Mouse (Mus musculus) olfactory bulb, adult 2 months (tissue): ENCODE results near the gene Ndufs2. TPM values are rescaled to one million over a fixed set of nuclear protein-coding genes. Genes with fewer than 3 reads are reported as not detected.

Experiments used
- H3K27ac ChIP-seq: fragments of 200-500 bp; 2 replicates; pipeline ENCODE4 v1.5.1; 2012; ENCODE audit warnings: low read depth, low read length; ENCODE audit not compliant: insufficient read depth
- H3K4me1 ChIP-seq: fragments of 200-500 bp; 2 replicates; pipeline ENCODE4 v1.6.1; 2012; ENCODE audit warnings: low read length; ENCODE audit not compliant: control insufficient read depth, insufficient read depth
- H3K4me3 ChIP-seq: fragments of 200-500 bp; 2 replicates; pipeline ENCODE4 v1.5.1; 2012; ENCODE audit warnings: mild to moderate bottlenecking, low read depth, low read length, moderate library complexity; ENCODE audit not compliant: insufficient read depth
- CTCF ChIP-seq: fragments of 200-500 bp; IDR thresholded peaks from 2 replicates; pipeline ENCODE4 v1.5.1; 2012; ENCODE audit warnings: low read depth, mild to moderate bottlenecking, low read length, moderate library complexity; ENCODE audit not compliant: insufficient read depth
- POLR2A ChIP-seq: fragments of 200-500 bp; IDR thresholded peaks from 2 replicates; pipeline ENCODE4 v1.6.1; 2012; ENCODE audit warnings: mild to moderate bottlenecking, low read depth, low read length, moderate library complexity; ENCODE audit not compliant: insufficient read depth
- WGBS: fragments of 180-500 bp; shearing (Covaris S2); methylation state at CpG from one replicate; pipeline ENCODE4 v1.1.7; 2018; 5-methylcytosine and 5-hydroxymethylcytosine counted together
- polyA plus RNA-seq: library from polyadenylated mRNA; stranded (reverse); fragments of >200 nt; gene quantifications from 2 replicates; pipeline ENCODE4 v1.2.4, GENCODE M21; 2012; ENCODE audit warnings: low replicate concordance; ENCODE audit not compliant: missing spikeins, insufficient read depth, insufficient read length

Ndufs2 gene
- polyA plus RNA-seq, 1 experiment = not detected

DNA sequence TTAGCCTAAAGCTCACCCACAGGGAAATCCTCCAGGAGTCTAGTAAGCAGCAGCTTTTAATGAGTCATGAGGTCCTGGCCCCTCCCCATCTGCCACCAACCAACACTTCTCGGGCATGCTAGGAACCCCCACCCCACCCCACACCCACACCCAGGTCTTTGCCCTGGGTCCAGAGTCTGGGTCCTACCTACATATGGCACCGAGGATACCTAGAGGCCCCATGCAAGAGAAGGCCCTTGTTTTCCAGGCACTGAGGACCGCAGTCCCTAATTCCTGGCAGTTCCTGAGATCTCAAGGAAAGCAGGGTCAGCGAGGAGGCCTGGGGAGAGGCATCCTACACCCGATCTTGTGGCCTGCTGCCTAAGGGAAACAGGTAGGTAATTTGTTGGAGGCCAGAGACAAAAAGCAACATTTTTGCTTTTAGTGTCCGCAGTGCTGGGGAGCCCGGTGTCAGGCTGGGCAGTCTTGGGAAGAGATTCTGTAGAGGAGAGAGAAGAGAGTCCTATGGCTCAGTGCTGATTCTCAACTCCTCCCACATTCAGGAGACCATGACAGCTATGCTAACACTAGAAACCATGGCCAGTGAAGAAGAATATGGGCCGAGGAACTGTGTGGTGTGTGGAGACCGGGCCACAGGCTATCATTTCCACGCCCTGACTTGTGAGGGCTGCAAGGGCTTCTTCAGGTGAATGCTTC, 37.2 kb downstream of the Ndufs2 start, which contains the start of gene Nr1i3:
Gene Nr1i3, plus strand, starts transcription at position 170 of the 696 bp plus-strand sequence.
- Histone ChIP-seq H3K4me3 (no peak within 1 kb of the TSS), H3K4me1 (peaks cover 8% of the 10 kb centered on the region), H3K27ac (no peak within 1 kb of the TSS)
- TF ChIP-seq CTCF (no peak), POLR2A (no peak)
- 71% methylated on average over 10 of the region's 10 CpGs for WGBS

DNA sequence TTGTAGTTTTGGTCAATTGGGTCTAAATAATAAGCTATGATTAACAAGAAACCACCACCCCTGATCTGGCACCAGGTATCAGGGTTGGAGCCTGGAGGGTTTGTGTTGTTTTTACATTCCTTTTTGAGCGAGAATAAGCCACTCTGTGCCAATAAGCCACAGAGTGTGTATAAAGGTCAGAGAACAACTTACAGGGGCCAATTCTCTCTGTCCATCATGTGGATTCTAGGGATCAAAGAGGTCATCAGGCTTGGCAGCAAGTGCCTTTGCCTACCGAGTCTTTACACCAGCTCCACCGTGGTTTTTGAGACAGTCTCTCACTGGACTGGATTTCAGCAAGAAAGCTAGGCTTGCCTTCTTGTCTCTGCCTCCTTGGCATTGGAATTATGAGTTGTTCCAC, 38.3 kb downstream of the Ndufs2 start:
- no peak overlapping the region for H3K4me3 ChIP-seq
- WGBS = 56% methylated on average over 3 of the region's 3 CpGs
- peaks cover 8% of the 10 kb centered on the region for H3K4me1 ChIP-seq
- H3K27ac ChIP-seq = no peak overlapping the region
- TF ChIP-seq POLR2A (no peak), CTCF (no peak)

DNA sequence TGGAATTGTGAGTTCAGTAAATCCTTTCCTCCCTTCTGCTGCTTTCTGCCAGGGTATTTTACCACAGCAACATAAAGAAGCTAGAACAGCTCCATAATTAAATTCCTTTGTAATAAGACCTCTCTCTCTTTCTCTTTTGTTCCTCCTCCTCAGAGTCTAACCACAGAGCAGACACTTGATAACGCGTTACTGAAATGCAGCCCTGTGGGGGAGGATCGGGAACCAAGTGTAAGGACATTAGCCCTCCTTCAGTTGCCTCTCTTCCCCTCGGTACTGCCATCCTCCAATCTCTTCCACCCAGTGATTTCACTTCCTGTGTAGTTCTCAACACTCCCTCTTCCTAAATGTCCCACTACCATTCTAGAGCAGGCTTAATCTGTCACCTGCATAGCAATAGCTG, 41.8 kb downstream of the Ndufs2 start:
- H3K4me3 ChIP-seq = no peak overlapping the region
- WGBS = 9% methylated on average over 4 of the region's 4 CpGs
- TF ChIP-seq POLR2A (no peak), CTCF (no peak)
- H3K27ac ChIP-seq = peak overlapping the region; percentile 82
- H3K4me1 ChIP-seq = peaks cover 8% of the 10 kb centered on the region

DNA sequence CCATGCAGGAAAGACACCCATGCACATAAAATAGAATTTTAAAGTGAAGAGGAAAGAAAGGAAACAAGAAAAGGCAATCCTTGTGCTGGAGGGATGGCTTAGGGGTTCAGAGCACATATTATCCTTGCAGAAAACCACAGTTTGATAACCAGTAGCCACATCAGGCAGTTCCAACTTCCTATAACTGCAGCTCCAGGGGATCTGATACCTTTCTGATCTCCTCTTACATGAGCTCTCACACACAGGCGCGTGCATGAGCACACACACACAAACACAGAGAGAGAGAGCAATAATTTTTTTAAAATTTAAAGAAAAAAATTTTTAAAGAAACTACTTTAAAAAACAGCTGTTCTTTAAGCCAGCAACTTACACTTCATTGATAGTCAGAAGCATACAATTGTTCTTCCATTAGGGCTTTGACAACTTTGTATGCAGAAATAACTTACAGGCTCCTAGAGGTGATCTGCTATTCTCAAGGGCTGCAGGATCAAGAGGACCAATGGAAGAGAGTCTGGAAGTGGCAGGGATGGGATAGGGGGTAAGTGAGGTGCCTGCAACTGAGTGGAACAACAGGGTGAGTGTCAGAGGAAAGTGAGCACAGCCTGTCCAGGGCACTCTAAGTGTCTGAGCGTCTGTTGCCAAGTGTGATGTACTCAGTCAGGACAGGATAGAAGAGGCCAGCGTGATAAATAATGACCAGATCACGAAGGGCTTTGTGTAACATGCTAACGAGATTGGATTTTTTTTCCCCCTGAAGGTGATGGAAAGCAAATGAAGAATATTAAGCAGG, 45.3 kb downstream of the Ndufs2 start:
- WGBS = 72% methylated on average over 6 of the region's 6 CpGs
- TF ChIP-seq POLR2A (no peak), CTCF (no peak)
- Histone ChIP-seq H3K4me3 (no peak overlapping the region), H3K4me1 (peaks cover 3% of the 10 kb centered on the region; the same call in 1 of the 2 replicates), H3K27ac (no peak overlapping the region)

GRCm38 (mm10) chr1:171204249-171204644, 46.9 kb downstream of the Ndufs2 start:
- 73% methylated on average over 7 of the region's 7 CpGs for WGBS
- Histone ChIP-seq H3K27ac (no peak overlapping the region), H3K4me3 (no peak overlapping the region), H3K4me1 (no peaks in the 10 kb centered on the region)
- TF ChIP-seq CTCF = no peak
- no peak for TF ChIP-seq POLR2A

DNA sequence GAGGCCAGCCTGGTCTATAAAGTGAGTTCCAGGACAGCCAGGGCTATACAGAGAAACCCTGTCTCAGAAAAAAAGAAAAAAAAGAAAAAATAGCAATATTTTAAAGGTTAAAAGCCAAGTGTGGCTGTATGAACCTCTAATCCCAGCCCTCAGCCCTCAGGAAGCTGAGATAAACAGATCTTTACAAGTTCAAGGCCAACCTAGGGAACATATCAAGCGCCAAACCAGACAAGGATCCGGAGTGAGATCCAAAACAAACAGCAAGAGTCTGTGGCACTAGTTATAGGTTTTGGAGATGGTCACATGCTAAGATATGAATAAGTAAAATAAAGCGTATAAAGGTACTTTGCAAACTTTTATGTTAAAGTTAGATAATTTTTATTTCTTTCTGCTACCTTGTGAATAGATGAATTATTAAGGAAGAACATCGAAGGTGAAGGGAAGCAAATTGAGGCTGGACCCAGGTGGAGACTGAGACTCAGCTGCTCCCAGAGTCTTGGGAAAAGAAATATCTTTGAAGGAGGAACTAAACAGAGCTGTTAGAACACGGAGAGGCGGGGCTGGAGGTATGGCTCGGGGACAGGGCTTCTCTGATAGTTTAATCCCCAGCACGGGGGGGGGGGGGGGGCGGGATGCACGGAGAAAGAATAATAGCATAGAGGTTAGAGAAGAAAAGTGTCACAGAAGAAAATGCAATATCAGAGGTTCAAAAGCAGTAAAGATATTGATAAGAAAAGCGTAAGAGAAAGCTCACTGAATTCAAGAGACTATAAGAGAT, 47.5 kb downstream of the Ndufs2 start:
- Histone ChIP-seq H3K4me3 (no peak overlapping the region), H3K27ac (no peak overlapping the region), H3K4me1 (no peaks in the 10 kb centered on the region)
- TF ChIP-seq CTCF (no peak), POLR2A (no peak)
- 62% methylated on average over 11 of the region's 11 CpGs for WGBS

DNA sequence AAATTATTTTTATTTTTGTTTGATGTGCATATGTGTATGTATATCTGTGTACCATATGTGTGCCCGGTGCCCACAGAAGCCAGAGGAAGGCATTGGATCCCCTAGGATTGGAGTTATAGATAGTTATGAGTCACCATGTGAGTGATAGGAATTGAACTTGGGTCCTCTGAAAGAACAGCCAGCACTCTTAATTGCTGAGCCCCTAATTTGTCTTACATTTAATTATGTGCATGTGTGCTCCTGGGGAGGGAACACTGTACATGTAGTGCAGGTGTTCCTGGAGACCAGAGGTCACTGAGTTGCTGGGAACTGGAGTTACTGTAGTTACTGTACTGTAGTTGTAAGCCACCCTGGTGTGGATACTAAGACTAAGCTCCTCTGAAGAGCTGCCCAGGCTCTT, 50.4 kb downstream of the Ndufs2 start:
- H3K27ac ChIP-seq = no peak overlapping the region
- WGBS = 100% methylated on average over 1 of the region's 1 CpGs
- no peak for TF ChIP-seq CTCF
- no peaks in the 10 kb centered on the region for H3K4me1 ChIP-seq
- no peak overlapping the region for H3K4me3 ChIP-seq

DNA sequence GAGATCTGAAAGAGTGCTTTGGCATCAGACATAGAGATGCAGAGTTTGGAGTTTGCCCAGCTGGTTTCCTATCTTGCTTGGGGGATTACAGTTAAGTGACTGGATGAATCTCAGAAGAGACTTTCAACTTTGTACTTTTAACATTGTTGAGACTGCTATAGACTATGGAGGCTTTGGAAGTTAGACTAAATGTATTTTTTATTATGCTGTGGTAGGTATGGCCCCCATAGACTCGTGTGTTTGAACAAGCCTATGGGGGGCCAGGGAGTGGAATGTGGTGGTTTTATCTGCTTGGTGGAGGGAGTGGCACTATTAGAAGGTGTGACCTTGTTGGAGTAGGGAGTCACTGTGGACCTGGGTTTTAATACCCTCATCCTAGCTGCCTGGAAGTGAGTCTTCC, 51.7 kb downstream of the Ndufs2 start:
- TF ChIP-seq POLR2A = no peak
- no peak for TF ChIP-seq CTCF
- no peaks in the 10 kb centered on the region for H3K4me1 ChIP-seq
- H3K4me3 ChIP-seq = no peak overlapping the region
- no peak overlapping the region for H3K27ac ChIP-seq
- 58% methylated on average over 1 of the region's 1 CpGs for WGBS

DNA sequence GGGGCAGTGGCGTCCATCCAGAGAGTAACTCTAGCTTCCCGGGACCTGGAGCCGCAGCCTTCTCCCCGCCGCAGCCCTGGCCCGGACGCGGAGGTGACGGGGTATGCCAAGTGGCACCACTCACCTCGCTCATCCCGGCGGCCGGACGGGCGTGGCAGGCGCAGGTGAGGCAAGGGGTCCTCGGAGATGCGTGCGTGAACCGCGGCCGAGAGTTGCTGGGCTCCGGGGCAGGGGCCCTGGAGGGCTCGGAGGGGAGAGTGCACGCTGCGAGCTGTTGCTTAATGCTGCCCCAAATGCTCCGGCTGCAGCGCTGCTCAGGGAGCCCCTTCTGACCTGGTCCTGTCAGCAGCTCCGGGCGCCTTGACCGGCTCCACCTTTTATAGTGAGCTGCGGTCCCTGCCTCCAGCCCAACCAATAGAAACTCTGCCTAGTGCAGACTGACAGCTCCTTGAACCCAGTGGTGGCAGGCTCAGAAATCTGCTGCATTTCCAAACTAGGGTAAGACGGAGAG, 55.2 kb downstream of the Ndufs2 start, which contains the start of gene Pcp4l1:
Gene Pcp4l1, minus strand, starts transcription at position 382 of the 511 bp plus-strand sequence.
- H3K27ac ChIP-seq = peak within 1 kb of the TSS; percentile 77
- under 1% methylated on average over 33 of the region's 33 CpGs for WGBS
- peaks cover 4% of the 10 kb centered on the region for H3K4me1 ChIP-seq
- no peak for TF ChIP-seq CTCF
- TF ChIP-seq POLR2A = peak; percentile 94
- H3K4me3 ChIP-seq = peak within 1 kb of the TSS; percentile 79
